Mouse (Mus musculus): ENCODE results near the gene Acbd5. TPM values are rescaled to one million over a fixed set of nuclear protein-coding genes. Genes with fewer than 3 reads are reported as not detected.
A peak's percentile ranks its signal among the peaks of the same experiment; 100 is the strongest.

Acbd5 gene
- polyA plus RNA-seq, 1 experiment: 11.5 TPM

DNA sequence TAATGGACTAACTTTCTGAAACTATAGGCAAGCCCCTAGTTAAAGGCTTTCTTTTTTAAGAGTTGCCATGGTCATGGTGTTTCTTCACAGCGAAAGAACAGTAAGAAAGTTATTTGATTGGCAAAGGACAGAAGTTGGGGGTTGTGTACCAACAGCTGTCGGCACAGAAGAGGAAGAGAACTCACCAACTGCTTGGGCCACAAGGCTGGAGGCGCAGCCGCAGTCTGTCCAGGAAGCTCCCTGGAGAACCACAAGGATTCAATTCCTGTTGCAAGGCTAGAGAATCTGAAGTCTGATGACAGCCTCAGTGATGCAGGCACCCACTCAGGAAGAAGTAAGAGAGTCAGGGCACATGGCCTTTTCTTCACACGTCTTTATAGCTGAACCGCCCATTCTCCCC, 15.4 kb upstream of the Acbd5 start:
- Histone ChIP-seq H3K27me3 (ENCODE audit: control insufficient read depth, insufficient read depth, low read length) (no peaks in the 10 kb centered on the region), H3K4me1 (replicated peaks; ENCODE audit: control insufficient read depth, insufficient read depth, low read length) (peaks cover 6% of the 10 kb centered on the region), H3K4me3 (ENCODE audit: control insufficient read depth, insufficient read depth, low read length) (no peak overlapping the region), H3K36me3 (ENCODE audit: control insufficient read depth, insufficient read depth, low read length) (no peaks in the 10 kb centered on the region), H3K27ac (ENCODE audit: control insufficient read depth, insufficient read depth, low read length) (no peak overlapping the region)
- TF ChIP-seq CTCF (IDR thresholded peaks at IDR 0.05; ENCODE audit: borderline replicate concordance, control insufficient read depth, extremely low read depth, insufficient read depth, low read length, poor library complexity) (no peak), POLR2A (IDR thresholded peaks at IDR 0.05; ENCODE audit: control insufficient read depth, extremely low read depth, insufficient read depth, low read length, poor library complexity) (no peak)
- DNase-seq: no peak
- 27% methylated on average over 6 of the region's 6 CpGs for WGBS

DNA sequence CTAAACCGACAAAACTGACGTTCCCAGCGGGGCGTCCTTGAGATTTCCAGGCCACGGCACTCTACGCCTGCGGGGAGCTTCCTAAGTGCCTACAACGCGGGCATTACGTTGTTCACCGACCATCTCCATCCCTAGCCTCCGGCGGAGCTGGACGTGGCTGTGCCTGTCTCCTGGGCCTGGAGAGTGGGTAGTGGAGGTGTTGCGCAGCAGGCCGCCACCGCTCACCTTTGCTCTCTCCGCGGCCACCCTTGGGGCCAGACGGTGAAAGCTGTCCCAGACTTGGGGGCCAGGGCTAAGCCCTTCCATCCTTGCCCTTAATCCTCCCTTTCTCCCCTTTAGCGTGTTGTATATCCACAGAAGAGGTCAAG, 387 bp downstream of the Acbd5 start:
- Histone ChIP-seq H3K27me3 (ENCODE audit: control insufficient read depth, insufficient read depth, low read length) (no peaks in the 10 kb centered on the region), H3K4me1 (replicated peaks; ENCODE audit: control insufficient read depth, insufficient read depth, low read length) (no peaks in the 10 kb centered on the region), H3K4me3 (ENCODE audit: control insufficient read depth, insufficient read depth, low read length) (peak overlapping the region; percentile 86), H3K36me3 (ENCODE audit: control insufficient read depth, insufficient read depth, low read length) (no peaks in the 10 kb centered on the region), H3K27ac (ENCODE audit: control insufficient read depth, insufficient read depth, low read length) (peak overlapping the region; percentile 87)
- no peak for DNase-seq
- under 1% methylated on average over 21 of the region's 21 CpGs for WGBS
- no peak for TF ChIP-seq POLR2A (IDR thresholded peaks at IDR 0.05; ENCODE audit: control insufficient read depth, extremely low read depth, insufficient read depth, low read length, poor library complexity)

DNA sequence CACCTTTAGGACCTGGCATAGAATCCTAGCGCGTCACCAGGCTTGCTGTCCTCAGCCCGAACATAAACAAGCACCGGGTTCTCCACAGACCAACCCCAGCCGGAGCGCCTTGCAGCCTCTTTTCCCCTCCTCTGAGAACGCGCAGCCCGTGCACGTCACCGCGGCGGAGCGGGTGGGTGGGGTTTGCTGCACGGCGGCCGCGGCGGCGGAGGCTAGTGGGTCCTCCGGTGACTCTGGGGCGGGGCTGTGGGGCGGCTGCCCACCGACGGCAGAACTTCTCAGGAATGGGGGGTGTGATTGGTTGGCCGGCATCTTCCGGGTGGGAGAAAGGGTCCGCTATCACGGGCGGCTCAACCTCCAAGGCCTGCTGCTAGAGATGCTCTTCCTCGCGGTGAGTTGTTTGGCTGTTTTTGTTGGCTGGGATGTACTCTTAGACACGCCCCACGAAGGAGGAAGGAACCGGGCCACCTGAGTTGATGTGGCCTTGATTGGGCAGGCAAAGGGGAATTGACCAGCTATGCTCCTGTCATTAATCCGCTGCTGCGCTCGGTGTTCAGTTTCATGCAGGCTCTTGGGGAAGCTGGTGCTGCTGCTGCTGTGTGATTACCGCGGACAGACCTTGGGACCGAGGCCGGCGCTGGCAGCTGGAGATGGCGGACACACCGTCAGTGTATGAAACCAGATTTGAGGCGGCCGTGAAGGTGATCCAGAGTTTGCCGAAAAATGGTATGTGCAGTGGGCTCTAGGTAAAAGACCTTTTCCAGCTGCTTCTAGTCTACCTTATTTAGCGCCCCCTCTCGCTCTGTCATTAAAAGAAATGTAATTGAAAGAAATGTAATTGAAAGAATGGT, 1.2 kb downstream of the Acbd5 start:
- no peaks in the 10 kb centered on the region for H3K36me3 ChIP-seq (ENCODE audit: control insufficient read depth, insufficient read depth, low read length)
- peak; percentile 97 for TF ChIP-seq POLR2A (IDR thresholded peaks at IDR 0.05; ENCODE audit: control insufficient read depth, extremely low read depth, insufficient read depth, low read length, poor library complexity)
- peak; percentile 49; the same call in 1 of the 2 replicates for TF ChIP-seq CTCF (IDR thresholded peaks at IDR 0.05; ENCODE audit: borderline replicate concordance, control insufficient read depth, extremely low read depth, insufficient read depth, low read length, poor library complexity)
- H3K4me1 ChIP-seq (replicated peaks; ENCODE audit: control insufficient read depth, insufficient read depth, low read length): no peaks in the 10 kb centered on the region
- DNase-seq: peak; percentile 98
- no peaks in the 10 kb centered on the region for H3K27me3 ChIP-seq (ENCODE audit: control insufficient read depth, insufficient read depth, low read length)
- H3K4me3 ChIP-seq (ENCODE audit: control insufficient read depth, insufficient read depth, low read length): peak overlapping the region; percentile 86
- WGBS: under 1% methylated on average over 50 of the region's 50 CpGs
- peak overlapping the region; percentile 87 for H3K27ac ChIP-seq (ENCODE audit: control insufficient read depth, insufficient read depth, low read length)

DNA sequence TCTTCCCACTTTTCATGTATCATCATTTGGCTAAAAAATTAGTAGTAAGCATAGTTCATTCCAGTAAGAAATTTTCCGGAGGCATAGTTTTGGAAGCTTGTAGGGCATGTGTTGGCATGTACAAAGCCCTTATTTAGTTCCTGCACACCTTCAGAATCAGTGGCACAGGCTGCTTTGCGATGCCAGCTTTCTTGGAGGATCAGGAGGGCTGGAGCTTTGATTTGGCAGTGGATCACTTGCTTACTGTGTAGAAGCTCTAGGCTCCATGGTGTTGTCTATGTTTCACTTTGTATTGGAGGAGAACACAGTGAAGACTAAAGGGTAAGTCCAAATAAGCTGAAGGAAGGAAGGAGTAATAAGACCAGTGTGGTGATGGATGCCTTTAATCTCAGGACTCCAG, 2.5 kb downstream of the Acbd5 start:
- H3K4me3 ChIP-seq (ENCODE audit: control insufficient read depth, insufficient read depth, low read length): no peak overlapping the region
- WGBS: 95% methylated on average over 2 of the region's 2 CpGs
- H3K27ac ChIP-seq (ENCODE audit: control insufficient read depth, insufficient read depth, low read length): no peak overlapping the region

DNA sequence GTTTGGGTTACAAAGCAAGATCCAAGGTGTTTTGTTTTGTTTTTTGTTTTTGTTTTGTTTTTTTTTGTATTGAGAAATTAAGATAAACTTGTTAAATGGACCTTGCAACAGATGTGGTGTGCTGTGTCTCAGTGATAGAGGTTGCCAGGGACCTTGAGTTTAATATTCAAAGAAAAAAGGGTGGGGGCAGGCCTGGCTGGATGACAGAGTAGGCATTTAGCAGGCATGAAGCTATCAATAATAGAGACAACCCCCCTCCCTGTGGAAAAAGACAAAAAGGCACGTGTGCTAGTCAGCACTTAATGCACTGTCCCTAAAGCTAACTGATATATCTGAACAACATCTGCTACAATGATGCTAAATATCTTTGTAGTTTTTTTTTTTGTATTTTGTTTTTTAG, 3.4 kb downstream of the Acbd5 start:
- Histone ChIP-seq H3K27me3 (ENCODE audit: control insufficient read depth, insufficient read depth, low read length) (no peaks in the 10 kb centered on the region), H3K36me3 (ENCODE audit: control insufficient read depth, insufficient read depth, low read length) (peaks cover 9% of the 10 kb centered on the region), H3K4me1 (replicated peaks; ENCODE audit: control insufficient read depth, insufficient read depth, low read length) (no peaks in the 10 kb centered on the region), H3K4me3 (ENCODE audit: control insufficient read depth, insufficient read depth, low read length) (no peak overlapping the region), H3K27ac (ENCODE audit: control insufficient read depth, insufficient read depth, low read length) (no peak overlapping the region)
- TF ChIP-seq CTCF (IDR thresholded peaks at IDR 0.05; ENCODE audit: borderline replicate concordance, control insufficient read depth, extremely low read depth, insufficient read depth, low read length, poor library complexity) (no peak), POLR2A (IDR thresholded peaks at IDR 0.05; ENCODE audit: control insufficient read depth, extremely low read depth, insufficient read depth, low read length, poor library complexity) (no peak)
- whole genome bisulfite sequencing: 100% methylated on average over 1 of the region's 1 CpGs
- no peak for DNase-seq

More for the DNA sequence above, 2.5 kb downstream of the Acbd5 start:
- Histone ChIP-seq H3K4me1 (replicated peaks; ENCODE audit: control insufficient read depth, insufficient read depth, low read length) (no peaks in the 10 kb centered on the region), H3K36me3 (ENCODE audit: control insufficient read depth, insufficient read depth, low read length) (peaks cover 6% of the 10 kb centered on the region; the same call in 1 of the 2 replicates), H3K27me3 (ENCODE audit: control insufficient read depth, insufficient read depth, low read length) (no peaks in the 10 kb centered on the region)
- no peak for DNase-seq
- TF ChIP-seq POLR2A (IDR thresholded peaks at IDR 0.05; ENCODE audit: control insufficient read depth, extremely low read depth, insufficient read depth, low read length, poor library complexity): no peak

DNA sequence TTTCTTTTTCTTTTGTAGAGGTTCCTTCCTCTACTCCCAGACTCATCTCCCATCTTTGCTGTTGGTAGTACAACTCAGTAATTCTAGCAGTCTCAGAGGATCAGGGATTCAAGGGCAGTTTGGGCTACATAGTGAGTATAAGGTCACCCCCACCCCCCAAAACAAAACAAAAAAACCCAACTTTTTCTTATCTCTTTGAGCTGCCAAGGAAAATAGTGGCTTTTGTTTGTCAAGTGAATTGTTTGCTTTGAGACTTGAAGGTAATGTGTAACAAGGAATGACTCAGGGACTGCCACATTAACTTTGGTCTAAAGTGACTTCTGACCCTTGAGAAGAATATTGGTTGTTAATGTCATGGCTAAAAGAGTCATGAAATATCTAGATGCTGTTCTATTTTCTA, 7.9 kb downstream of the Acbd5 start:
- Histone ChIP-seq H3K27ac (ENCODE audit: control insufficient read depth, insufficient read depth, low read length) (no peak overlapping the region), H3K4me3 (ENCODE audit: control insufficient read depth, insufficient read depth, low read length) (no peak overlapping the region), H3K4me1 (replicated peaks; ENCODE audit: control insufficient read depth, insufficient read depth, low read length) (no peaks in the 10 kb centered on the region), H3K27me3 (ENCODE audit: control insufficient read depth, insufficient read depth, low read length) (no peaks in the 10 kb centered on the region), H3K36me3 (ENCODE audit: control insufficient read depth, insufficient read depth, low read length) (peaks cover 43% of the 10 kb centered on the region)
- no peak for TF ChIP-seq CTCF (IDR thresholded peaks at IDR 0.05; ENCODE audit: borderline replicate concordance, control insufficient read depth, extremely low read depth, insufficient read depth, low read length, poor library complexity)
- TF ChIP-seq POLR2A (IDR thresholded peaks at IDR 0.05; ENCODE audit: control insufficient read depth, extremely low read depth, insufficient read depth, low read length, poor library complexity): no peak
- DNase-seq: no peak

DNA sequence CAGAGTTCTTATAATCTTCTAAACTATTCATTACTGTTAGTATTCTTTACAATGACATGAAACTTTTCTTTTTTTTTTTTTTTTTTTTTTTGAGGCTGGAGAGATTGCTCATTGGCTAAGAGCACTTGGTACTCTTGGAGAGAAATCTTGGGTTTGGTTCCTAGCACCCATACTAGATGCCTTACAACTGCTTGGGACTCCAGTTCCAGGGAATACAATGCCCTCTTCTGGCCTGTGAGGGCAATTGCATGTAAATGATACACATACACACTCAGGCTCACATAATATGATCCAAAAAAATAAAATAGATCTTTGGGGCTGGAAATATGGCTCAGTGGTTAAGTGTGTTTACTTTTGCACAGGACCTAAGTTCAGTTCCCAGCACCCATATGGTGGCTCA, 8.8 kb downstream of the Acbd5 start:
- Histone ChIP-seq H3K4me1 (replicated peaks; ENCODE audit: control insufficient read depth, insufficient read depth, low read length) (no peaks in the 10 kb centered on the region), H3K4me3 (ENCODE audit: control insufficient read depth, insufficient read depth, low read length) (no peak overlapping the region), H3K36me3 (ENCODE audit: control insufficient read depth, insufficient read depth, low read length) (peaks cover 52% of the 10 kb centered on the region), H3K27ac (ENCODE audit: control insufficient read depth, insufficient read depth, low read length) (no peak overlapping the region), H3K27me3 (ENCODE audit: control insufficient read depth, insufficient read depth, low read length) (no peaks in the 10 kb centered on the region)
- no peak for TF ChIP-seq CTCF (IDR thresholded peaks at IDR 0.05; ENCODE audit: borderline replicate concordance, control insufficient read depth, extremely low read depth, insufficient read depth, low read length, poor library complexity)
- no peak for TF ChIP-seq POLR2A (IDR thresholded peaks at IDR 0.05; ENCODE audit: control insufficient read depth, extremely low read depth, insufficient read depth, low read length, poor library complexity)
- DNase-seq: no peak
